Mouse (Mus musculus): ENCODE results near the gene Hdac7. TPM values are rescaled to one million over a fixed set of nuclear protein-coding genes. Genes with fewer than 3 reads are reported as not detected.

The Hdac7 gene
- total RNA-seq, 1 experiment from 2014 or later: 34.7 TPM

GRCm38 (mm10) chr15:97761438-97761837 is 82.9 kb downstream of the Hdac7 start:
- ATAC-seq (ENCODE audit: extremely low read depth, insufficient number of reproducible peaks, low FRiP score, poor library complexity, severe bottlenecking): no peak

GRCm38 (mm10) chr15:97760952-97761351 is 83.3 kb downstream of the Hdac7 start:
- no peak for ATAC-seq (ENCODE audit: extremely low read depth, insufficient number of reproducible peaks, low FRiP score, poor library complexity, severe bottlenecking)

- no peak for ATAC-seq (ENCODE audit: extremely low read depth, insufficient number of reproducible peaks, low FRiP score, poor library complexity, severe bottlenecking)
Measured at GRCm38 (mm10) chr15:97760006-97760405, 84.3 kb downstream of the Hdac7 start.

GRCm38 (mm10) chr15:97755361-97755760 is 88.9 kb downstream of the Hdac7 start:
- no peak for ATAC-seq (ENCODE audit: extremely low read depth, insufficient number of reproducible peaks, low FRiP score, poor library complexity, severe bottlenecking)

- ATAC-seq (ENCODE audit: extremely low read depth, insufficient number of reproducible peaks, low FRiP score, poor library complexity, severe bottlenecking): no peak
Measured at GRCm38 (mm10) chr15:97754476-97754875, 89.8 kb downstream of the Hdac7 start.

GRCm38 (mm10) chr15:97752491-97752890 is 91.8 kb downstream of the Hdac7 start:
- ATAC-seq (ENCODE audit: extremely low read depth, insufficient number of reproducible peaks, low FRiP score, poor library complexity, severe bottlenecking): no peak

GRCm38 (mm10) chr15:97751676-97752075 is 92.6 kb downstream of the Hdac7 start:
- 0 out of 2 replicates have a peak, but pooled peaks have one; percentile 28 for ATAC-seq (ENCODE audit: extremely low read depth, insufficient number of reproducible peaks, low FRiP score, poor library complexity, severe bottlenecking)

- peak; percentile 21 for ATAC-seq (ENCODE audit: extremely low read depth, insufficient number of reproducible peaks, low FRiP score, poor library complexity, severe bottlenecking)
Measured at GRCm38 (mm10) chr15:97750697-97751096, 93.6 kb downstream of the Hdac7 start.

GRCm38 (mm10) chr15:97749841-97750240 is 94.5 kb downstream of the Hdac7 start:
- ATAC-seq (ENCODE audit: extremely low read depth, insufficient number of reproducible peaks, low FRiP score, poor library complexity, severe bottlenecking): no peak

GRCm38 (mm10) chr15:97749397-97749796 is 94.9 kb downstream of the Hdac7 start:
- no peak for ATAC-seq (ENCODE audit: extremely low read depth, insufficient number of reproducible peaks, low FRiP score, poor library complexity, severe bottlenecking)

- ATAC-seq (ENCODE audit: extremely low read depth, insufficient number of reproducible peaks, low FRiP score, poor library complexity, severe bottlenecking): no peak
Measured at GRCm38 (mm10) chr15:97748964-97749363, 95.3 kb downstream of the Hdac7 start.

- no peak for ATAC-seq (ENCODE audit: extremely low read depth, insufficient number of reproducible peaks, low FRiP score, poor library complexity, severe bottlenecking)
Measured at GRCm38 (mm10) chr15:97748309-97748708, 96.0 kb downstream of the Hdac7 start.

- no peak for ATAC-seq (ENCODE audit: extremely low read depth, insufficient number of reproducible peaks, low FRiP score, poor library complexity, severe bottlenecking)
Measured at GRCm38 (mm10) chr15:97747486-97747885, 96.8 kb downstream of the Hdac7 start.

- no peak for ATAC-seq (ENCODE audit: extremely low read depth, insufficient number of reproducible peaks, low FRiP score, poor library complexity, severe bottlenecking)
Measured at GRCm38 (mm10) chr15:97746748-97747147, 97.6 kb downstream of the Hdac7 start.

- ATAC-seq (ENCODE audit: extremely low read depth, insufficient number of reproducible peaks, low FRiP score, poor library complexity, severe bottlenecking): no peak
Measured at GRCm38 (mm10) chr15:97746278-97746677, 98.0 kb downstream of the Hdac7 start.

GRCm38 (mm10) chr15:97745331-97745730 is 99.0 kb downstream of the Hdac7 start:
- ATAC-seq (ENCODE audit: extremely low read depth, insufficient number of reproducible peaks, low FRiP score, poor library complexity, severe bottlenecking): no peak

GRCm38 (mm10) chr15:97744930-97745329 is 99.4 kb downstream of the Hdac7 start:
- ATAC-seq (ENCODE audit: extremely low read depth, insufficient number of reproducible peaks, low FRiP score, poor library complexity, severe bottlenecking): peak; percentile 59

GRCm38 (mm10) chr15:97743961-97744525 is 100.3 kb downstream of the Hdac7 start:
- no peak for ATAC-seq (ENCODE audit: extremely low read depth, insufficient number of reproducible peaks, low FRiP score, poor library complexity, severe bottlenecking)

- no peak for ATAC-seq (ENCODE audit: extremely low read depth, insufficient number of reproducible peaks, low FRiP score, poor library complexity, severe bottlenecking)
Measured at GRCm38 (mm10) chr15:97743210-97743609, 101.1 kb downstream of the Hdac7 start.

All from neutrophil, adult 5-6 weeks (primary cell).